Mouse (Mus musculus) midbrain, embryonic 14.5 days (tissue): ENCODE data around the gene Rpl32. TPM values are rescaled to one million over a fixed set of nuclear protein-coding genes. Genes with fewer than 3 reads are reported as not detected.
A peak's percentile ranks its signal among the peaks of the same experiment; 100 is the strongest.

Experiments used
- ATAC-seq: fragments of 200-750 bp; cut with Nextera tagmentation; 2 replicates; pipeline ENCODE4 v1.8.0; 2017; ENCODE audit warnings: moderate number of reproducible peaks, moderate library complexity; ENCODE audit not compliant: low FRiP score, low TSS enrichment
- DNase-seq: peaks from one replicate; pipeline ENCODE4 v3.0.0-alpha.2; 2015
- H3K27ac ChIP-seq: fragments of 300-500 bp; sonication (generic); replicated peaks from 2 replicates; pipeline ENCODE4 v1.5.1; 2014; ENCODE audit warnings: mild to moderate bottlenecking, low read depth, low read length, moderate library complexity
- H3K27me3 ChIP-seq: fragments of 300-500 bp; sonication (generic); 2 replicates; pipeline ENCODE4 v1.6.1; 2014; ENCODE audit warnings: low read length, control low read depth, mixed read lengths; ENCODE audit not compliant: control insufficient read depth, insufficient read depth
- H3K36me3 ChIP-seq: fragments of 300-500 bp; sonication (generic); 2 replicates; pipeline ENCODE4 v1.6.1; 2014; ENCODE audit warnings: low read length, control low read depth; ENCODE audit not compliant: control insufficient read depth, insufficient read depth
- H3K4me1 ChIP-seq: fragments of 300-500 bp; sonication (generic); 2 replicates; pipeline ENCODE4 v1.6.1; 2014; ENCODE audit warnings: mild to moderate bottlenecking, antibody characterized with exemption, low read length, control low read depth; ENCODE audit not compliant: control insufficient read depth, insufficient read depth
- H3K4me2 ChIP-seq: fragments of 300-500 bp; sonication (generic); 2 replicates; pipeline ENCODE4 v1.6.1; 2014; ENCODE audit warnings: mild to moderate bottlenecking, low read length, moderate library complexity
- H3K4me3 ChIP-seq: fragments of 300-500 bp; sonication (generic); replicated peaks from 2 replicates; pipeline ENCODE4 v1.5.1; 2014; ENCODE audit warnings: low read depth, low read length
- H3K9ac ChIP-seq: fragments of 300-500 bp; sonication (generic); replicated peaks from 2 replicates; pipeline ENCODE4 v1.6.1; 2014; ENCODE audit warnings: mild to moderate bottlenecking, low read length, moderate library complexity
- H3K9me3 ChIP-seq: fragments of 300-500 bp; sonication (generic); 2 replicates; pipeline ENCODE4 v1.6.1; 2016; ENCODE audit warnings: low read length, control low read depth, mixed read lengths; ENCODE audit not compliant: control insufficient read depth
- WGBS: fragments of 180-500 bp; shearing (Covaris S2); extraction: QIAGEN DNeasy Blood & Tissue Kit; methylation state at CpG from one replicate; pipeline ENCODE4 v1.1.7; 2014; 5-methylcytosine and 5-hydroxymethylcytosine counted together
- polyA plus RNA-seq: library from polyadenylated mRNA; unstranded; fragments of >200 nt; fragmentation: Nextera tagmentation; extraction: Ambion mirVana; gene quantifications from 2 replicates; pipeline ENCODE4 v1.2.1, GENCODE M21; 2014

The Rpl32 gene
- polyA plus RNA-seq, 1 experiment from 2014 or later: 1,221 TPM

DNA sequence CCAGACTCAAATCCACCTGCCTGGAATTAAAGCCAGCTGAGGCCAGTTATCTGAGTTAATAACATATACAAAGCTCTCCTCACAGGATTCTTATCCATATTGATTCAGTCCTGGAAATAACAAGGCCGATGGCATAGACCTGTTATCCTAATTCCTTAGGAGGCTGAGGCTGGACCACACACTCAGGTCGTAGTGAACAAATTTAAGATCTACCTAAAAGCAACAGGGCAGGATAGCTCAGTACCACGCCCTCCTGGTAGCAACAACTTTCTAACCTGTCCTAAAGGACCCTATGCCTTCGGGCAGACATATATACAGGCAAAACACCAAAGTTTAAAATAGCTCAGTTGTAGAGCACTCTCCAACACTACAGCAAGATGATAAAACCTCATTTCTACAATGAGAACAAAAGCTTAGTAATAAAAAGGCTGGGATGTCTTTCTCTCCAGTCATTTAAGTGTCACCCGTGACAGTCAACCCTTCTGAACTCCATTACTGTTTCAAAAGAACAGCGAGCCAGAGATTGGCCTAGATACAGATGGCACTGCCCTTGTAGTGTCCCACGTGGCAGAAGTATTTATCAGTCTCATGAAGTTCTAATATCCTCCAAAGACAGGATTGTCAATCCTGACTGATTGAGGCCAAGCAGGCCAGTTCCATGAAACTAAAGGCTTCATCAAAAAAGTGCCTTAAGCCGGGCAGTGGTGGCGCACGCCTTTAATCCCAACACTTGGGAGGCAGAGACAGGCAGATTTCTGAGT, 3.9 kb downstream of the Rpl32 start:
- 68% methylated on average over 10 of the region's 10 CpGs for WGBS
- H3K4me1 ChIP-seq: peaks cover 13% of the 10 kb centered on the region
- DNase-seq: no peak
- no peak overlapping the region for H3K4me3 ChIP-seq
- no peaks in the 10 kb centered on the region for H3K9me3 ChIP-seq
- no peak for ATAC-seq
- H3K4me2 ChIP-seq: no peak overlapping the region
- no peak overlapping the region for H3K9ac ChIP-seq
- no peak overlapping the region for H3K27ac ChIP-seq
- H3K36me3 ChIP-seq: peaks cover 76% of the 10 kb centered on the region
- no peaks in the 10 kb centered on the region for H3K27me3 ChIP-seq

DNA sequence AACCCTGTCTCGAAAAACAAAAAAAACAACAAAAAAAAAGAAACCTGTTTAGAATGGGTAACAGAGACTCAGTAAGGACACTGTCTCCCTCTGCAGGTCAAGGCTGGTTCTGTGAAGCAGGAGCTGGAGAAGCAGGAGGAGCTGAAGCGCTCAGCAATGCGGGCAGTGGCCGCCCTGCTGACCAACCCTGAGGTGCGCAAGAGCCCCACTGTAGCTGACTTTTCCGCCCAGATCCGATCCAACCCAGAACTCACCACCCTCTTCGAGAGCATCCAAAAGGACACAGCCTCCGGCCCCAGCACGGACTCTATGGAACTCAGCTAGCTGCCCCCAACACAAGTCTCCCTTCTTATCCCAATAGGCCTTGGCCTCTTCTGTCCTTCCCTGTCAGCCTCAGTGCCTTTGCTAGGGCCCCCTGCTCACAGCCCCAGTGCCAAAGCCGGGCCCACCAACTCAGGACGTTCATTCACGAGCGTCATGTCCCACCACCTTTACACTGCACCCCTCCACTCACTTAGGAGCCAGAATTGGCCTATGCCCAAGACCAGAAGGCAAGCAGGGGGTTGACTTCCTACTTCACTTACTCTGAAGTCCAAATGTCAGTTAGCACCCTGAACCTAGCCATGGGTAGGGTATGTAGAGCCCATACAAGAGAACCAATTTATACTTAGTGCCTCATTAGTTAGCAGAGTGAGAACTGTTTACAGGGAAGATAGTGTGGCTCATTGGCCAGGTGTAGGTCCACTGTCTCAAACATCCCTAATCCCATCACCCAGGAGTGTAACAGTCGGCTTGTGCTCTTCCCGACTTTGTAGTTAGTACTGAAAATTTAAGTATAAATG, 4.8 kb downstream of the Rpl32 start:
- H3K27ac ChIP-seq: no peak overlapping the region
- H3K4me3 ChIP-seq: no peak overlapping the region
- peaks cover 13% of the 10 kb centered on the region for H3K4me1 ChIP-seq
- peaks cover 84% of the 10 kb centered on the region for H3K36me3 ChIP-seq
- no peak overlapping the region for H3K9ac ChIP-seq
- no peaks in the 10 kb centered on the region for H3K27me3 ChIP-seq
- WGBS: 50% methylated on average over 16 of the region's 16 CpGs
- ATAC-seq (peak; percentile 38; the same call in 1 of the 2 replicates), DNase-seq (peak; percentile 78)
- no peak overlapping the region for H3K4me2 ChIP-seq
- H3K9me3 ChIP-seq: no peaks in the 10 kb centered on the region

DNA sequence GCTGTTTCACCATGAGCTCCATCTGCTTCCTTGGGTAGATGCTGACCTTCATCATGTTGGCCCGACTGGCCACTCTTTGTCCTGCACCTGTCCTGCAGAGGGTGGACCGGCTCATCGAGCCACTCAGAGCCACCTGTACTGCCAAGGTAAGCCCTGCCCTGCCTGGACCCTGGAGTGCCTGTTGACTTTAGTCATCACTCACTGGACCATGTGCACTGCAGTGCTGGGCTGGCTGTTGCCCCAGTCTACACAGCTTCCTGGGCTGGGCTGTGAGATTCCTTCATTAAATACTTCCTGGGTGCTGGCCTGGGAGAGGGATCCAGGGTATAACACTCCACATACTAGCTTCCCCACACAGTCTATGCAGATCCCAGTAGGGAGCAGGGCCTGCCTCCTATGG, 6.7 kb downstream of the Rpl32 start:
- Histone ChIP-seq H3K36me3 (peaks cover 99% of the 10 kb centered on the region), H3K4me3 (no peak overlapping the region), H3K27me3 (no peaks in the 10 kb centered on the region), H3K9ac (no peak overlapping the region), H3K4me2 (no peak overlapping the region), H3K27ac (no peak overlapping the region), H3K9me3 (no peaks in the 10 kb centered on the region), H3K4me1 (peaks cover 5% of the 10 kb centered on the region)
- WGBS: 97% methylated on average over 3 of the region's 3 CpGs
- ATAC-seq: no peak
- DNase-seq: no peak

DNA sequence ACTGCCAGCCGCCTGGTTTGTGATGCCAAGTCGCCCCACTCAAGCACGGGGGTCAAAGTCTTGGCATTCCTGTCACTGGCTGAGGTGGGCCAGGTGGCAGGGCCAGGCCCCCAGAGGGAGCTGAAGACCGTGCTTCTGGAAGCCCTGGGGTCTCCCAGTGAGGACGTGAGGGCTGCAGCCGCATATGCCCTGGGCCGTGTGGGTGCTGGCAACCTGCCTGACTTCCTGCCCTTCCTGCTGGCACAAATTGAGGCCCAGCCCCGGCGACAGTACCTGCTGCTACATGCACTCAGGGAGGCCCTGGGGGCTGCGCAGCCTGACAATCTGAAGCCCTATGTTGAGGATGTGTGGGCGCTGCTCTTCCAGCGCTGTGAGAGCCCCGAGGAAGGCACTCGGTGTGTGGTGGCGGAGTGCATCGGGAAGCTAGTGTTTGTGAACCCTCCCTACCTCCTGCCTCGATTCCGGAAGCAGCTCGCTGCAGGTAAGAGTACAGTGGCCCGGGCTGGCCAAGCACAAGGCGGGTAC, 15.8 kb downstream of the Rpl32 start:
- Histone ChIP-seq H3K4me1 (no peaks in the 10 kb centered on the region), H3K27me3 (no peaks in the 10 kb centered on the region), H3K9ac (no peak overlapping the region), H3K27ac (no peak overlapping the region), H3K4me3 (no peak overlapping the region), H3K9me3 (no peaks in the 10 kb centered on the region), H3K4me2 (no peak overlapping the region), H3K36me3 (peaks cover 95% of the 10 kb centered on the region)
- DNase-seq (no peak), ATAC-seq (no peak)
- 94% methylated on average over 21 of the region's 21 CpGs for WGBS

DNA sequence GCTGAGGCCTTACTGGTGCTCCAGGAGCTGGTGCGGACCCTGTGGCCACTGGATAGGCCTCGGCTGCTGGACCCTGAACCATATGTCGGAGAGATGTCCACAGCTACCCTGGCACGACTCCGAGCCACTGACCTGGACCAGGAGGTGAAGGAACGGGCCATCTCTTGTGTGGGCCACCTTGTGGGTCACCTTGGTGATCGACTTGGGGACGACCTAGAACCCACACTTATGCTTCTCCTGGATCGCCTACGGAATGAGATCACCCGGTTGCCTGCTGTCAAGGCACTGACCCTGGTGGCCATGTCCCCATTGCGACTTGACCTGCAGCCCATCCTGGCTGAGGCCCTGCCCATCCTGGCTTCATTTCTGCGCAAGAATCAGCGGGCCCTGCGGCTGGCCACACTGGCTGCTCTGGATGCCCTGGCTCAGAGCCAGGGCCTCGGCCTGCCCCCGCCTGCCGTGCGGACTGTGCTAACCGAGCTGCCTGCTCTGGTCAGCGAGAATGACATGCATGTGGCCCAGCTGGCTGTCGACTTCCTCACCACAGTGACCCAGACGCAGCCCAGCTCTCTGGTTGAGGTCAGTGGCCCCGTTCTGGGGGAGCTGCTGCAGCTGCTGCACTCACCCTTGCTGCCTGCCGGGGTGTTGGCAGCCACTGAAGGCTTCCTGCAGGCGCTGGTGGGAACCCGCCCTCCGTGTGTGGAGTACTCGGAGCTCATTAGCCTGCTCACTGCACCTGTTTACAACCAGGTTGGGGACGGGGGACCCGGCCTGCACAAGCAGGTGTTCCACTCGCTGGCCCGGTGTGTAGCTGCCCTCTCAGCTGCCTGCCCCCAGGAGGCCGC, 16.5 kb downstream of the Rpl32 start:
- H3K27me3 ChIP-seq: no peaks in the 10 kb centered on the region
- no peak for DNase-seq

DNA sequence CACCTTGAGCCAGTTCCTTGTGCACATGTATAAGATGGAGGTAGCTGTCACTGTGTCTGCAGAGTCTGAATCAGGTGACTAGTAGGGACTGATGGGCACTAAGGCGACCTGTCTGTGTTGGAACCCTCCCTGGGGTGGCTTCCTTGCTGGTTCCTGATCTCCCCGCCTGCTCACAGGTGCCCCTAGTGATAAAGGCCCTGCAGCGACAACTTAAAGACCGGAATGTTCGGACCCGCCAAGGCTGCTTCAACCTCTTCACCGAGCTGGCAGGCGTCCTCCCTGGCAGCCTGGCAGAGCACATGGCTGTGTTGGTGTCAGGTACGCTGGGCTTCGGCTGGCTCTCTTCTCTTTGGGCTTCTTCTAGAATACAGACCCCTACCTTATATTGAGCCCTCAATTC, 17.5 kb downstream of the Rpl32 start:
- H3K36me3 ChIP-seq: peaks cover 94% of the 10 kb centered on the region

More for the DNA sequence above, 16.5 kb downstream of the Rpl32 start:
- H3K9ac ChIP-seq: no peak overlapping the region
- no peak for ATAC-seq
- no peak overlapping the region for H3K27ac ChIP-seq
- no peaks in the 10 kb centered on the region for H3K9me3 ChIP-seq
- H3K36me3 ChIP-seq: peaks cover 94% of the 10 kb centered on the region
- WGBS: 92% methylated on average over 34 of the region's 34 CpGs
- H3K4me2 ChIP-seq: no peak overlapping the region
- no peak overlapping the region for H3K4me3 ChIP-seq
- H3K4me1 ChIP-seq: no peaks in the 10 kb centered on the region

DNA sequence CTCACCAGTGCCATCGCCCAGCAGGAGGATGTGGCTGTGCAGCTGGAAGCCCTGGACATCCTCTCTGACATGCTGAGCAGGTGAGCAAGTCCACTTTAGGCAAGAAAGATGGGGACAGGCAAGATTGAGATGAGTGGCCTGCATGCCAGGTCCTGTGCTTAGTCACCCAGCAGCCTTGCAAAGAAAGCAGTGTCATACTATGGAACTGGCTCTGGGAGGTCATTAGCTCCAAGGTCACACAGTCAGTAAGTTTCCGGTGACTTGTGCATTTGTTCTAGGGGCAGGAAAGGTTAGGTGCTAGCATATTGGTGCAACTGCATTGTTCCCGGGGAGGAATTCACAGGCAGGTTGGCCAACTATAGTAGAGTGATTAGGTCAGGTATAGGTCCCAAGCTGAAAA, 25.8 kb downstream of the Rpl32 start:
- Histone ChIP-seq H3K9ac (no peak overlapping the region), H3K27me3 (no peaks in the 10 kb centered on the region), H3K4me1 (no peaks in the 10 kb centered on the region), H3K4me3 (no peak overlapping the region), H3K9me3 (no peaks in the 10 kb centered on the region), H3K36me3 (peaks cover 78% of the 10 kb centered on the region), H3K4me2 (no peak overlapping the region), H3K27ac (no peak overlapping the region)
- ATAC-seq (no peak), DNase-seq (no peak)
- WGBS: 93% methylated on average over 3 of the region's 3 CpGs

More for the DNA sequence above, 17.5 kb downstream of the Rpl32 start:
- ATAC-seq (no peak), DNase-seq (no peak)
- H3K9me3 ChIP-seq: no peaks in the 10 kb centered on the region
- H3K4me2 ChIP-seq: no peak overlapping the region
- no peaks in the 10 kb centered on the region for H3K27me3 ChIP-seq
- H3K9ac ChIP-seq: no peak overlapping the region
- 85% methylated on average over 10 of the region's 10 CpGs for WGBS
- H3K27ac ChIP-seq: no peak overlapping the region
- no peaks in the 10 kb centered on the region for H3K4me1 ChIP-seq
- no peak overlapping the region for H3K4me3 ChIP-seq

DNA sequence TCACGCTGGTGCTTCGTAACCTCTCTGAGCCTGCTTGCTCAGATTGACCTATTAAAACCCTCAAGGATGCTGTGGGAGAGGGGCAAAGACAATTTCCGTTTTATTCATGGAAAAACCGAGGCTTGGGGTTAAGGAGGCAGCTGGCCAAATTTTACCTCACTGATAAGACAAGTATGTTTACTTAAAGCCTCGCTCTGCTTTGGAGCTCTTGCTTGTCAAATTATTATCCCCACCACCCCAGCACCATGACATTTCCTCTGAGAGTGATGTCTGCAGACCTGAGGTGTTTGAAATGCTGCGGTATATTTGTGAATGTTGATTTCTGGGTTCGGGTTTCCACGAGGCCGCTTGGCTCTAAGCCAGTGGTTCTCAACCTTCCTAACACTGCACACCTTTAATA, 32.2 kb downstream of the Rpl32 start:
- H3K9ac ChIP-seq: no peak overlapping the region; the same call in 1 of the 2 replicates
- no peaks in the 10 kb centered on the region for H3K9me3 ChIP-seq
- peaks cover 15% of the 10 kb centered on the region for H3K36me3 ChIP-seq
- ATAC-seq (no peak), DNase-seq (no peak)
- H3K4me3 ChIP-seq: peak overlapping the region; percentile 60; the same call in 1 of the 2 replicates
- H3K4me1 ChIP-seq: peaks cover 18% of the 10 kb centered on the region
- H3K27ac ChIP-seq: no peak overlapping the region
- WGBS: 75% methylated on average over 9 of the region's 9 CpGs
- peak overlapping the region; percentile 81 for H3K4me2 ChIP-seq
- H3K27me3 ChIP-seq: no peaks in the 10 kb centered on the region
